ENCODE assay signal across 9 mouse cellular contexts in genomic region chr10:24596869-24597339, GRCm38 (mm10). TPM values are rescaled to one million over a fixed set of nuclear protein-coding genes. Genes with fewer than 3 reads are reported as not detected.
DNase-seq lines count a peak whose midpoint lies in the region; ATAC-seq and TF ChIP-seq lines count a peak whose summit lies in the region.
"Had no signal": no experiment of that assay in that cellular context is flagged by ENCODE, and none has a peak within 500 bp of the region (broad histone marks: within the 10 kb centered on the region; RNA-seq: fewer than 3 reads in every experiment).

No protein-coding gene starts in this region.

- no peak for ATAC-seq in embryonic facial prominence, embryonic 15.5 days (ENCODE audit: insufficient number of reproducible peaks, low FRiP score, low TSS enrichment, low read depth)
- peak; percentile 27 for ATAC-seq in lung, postnatal 0 days

- H3K9ac ChIP-seq in embryonic facial prominence, embryonic 15.5 days = no peak overlapping the region
- H3K9ac ChIP-seq in lung, postnatal 0 days (replicated peaks; ENCODE audit: low read depth) = peak overlapping the region; percentile 79; the same call in 1 of the 2 replicates

- WGBS in embryonic facial prominence, embryonic 15.5 days = 43% methylated on average over 7 of the region's 7 CpGs
- WGBS in lung, postnatal 0 days = 22% methylated on average over 7 of the region's 7 CpGs

- no peak for TF ChIP-seq CTCF in lung, postnatal 0 days (IDR thresholded peaks at IDR 0.05)

- no peaks in the 10 kb centered on the region for H3K9me3 ChIP-seq in embryonic facial prominence, embryonic 15.5 days (replicated peaks)
- H3K9me3 ChIP-seq in lung, postnatal 0 days (ENCODE audit: low read length) = no peaks in the 10 kb centered on the region

- H3K36me3 ChIP-seq in embryonic facial prominence, embryonic 15.5 days = no peaks in the 10 kb centered on the region
- no peaks in the 10 kb centered on the region for H3K36me3 ChIP-seq in lung, postnatal 0 days (ENCODE audit: insufficient read depth, low read length)

- peak overlapping the region; percentile 66 for H3K4me3 ChIP-seq in embryonic facial prominence, embryonic 15.5 days (replicated peaks)
- peak overlapping the region; percentile 72 for H3K4me3 ChIP-seq in lung, postnatal 0 days (ENCODE audit: low read depth, low read length)

- H3K27ac ChIP-seq in embryonic facial prominence, embryonic 15.5 days (replicated peaks) = peak overlapping the region; percentile 95
- peak overlapping the region; percentile 92 for H3K27ac ChIP-seq in lung, postnatal 0 days (ENCODE audit: low read length)

- peak overlapping the region; percentile 71 for H3K4me2 ChIP-seq in embryonic facial prominence, embryonic 15.5 days (replicated peaks)
- peak overlapping the region; percentile 77 for H3K4me2 ChIP-seq in lung, postnatal 0 days (replicated peaks; ENCODE audit: low read depth, low read length)

- intact Hi-C loops in heart, postnatal 10 days (cut with DNase I) = loop anchor here (1.0 kb wide), 1 partner anchor 24 kb away; no protein-coding TSS in a partner anchor

- peak; percentile 24 to 29 for DNase-seq in cerebellum, postnatal 14 days
- no peak for DNase-seq in cerebellum, adult 18-20 months
- peak; percentile 78 to 79 for DNase-seq in heart, postnatal 10 days
- DNase-seq in lung, postnatal 0 days (ENCODE audit: low spot score) = peak; percentile 88
- DNase-seq in urinary bladder, postnatal 4 days (ENCODE audit: low spot score in 2 of 2) = no peak
- no peak for DNase-seq in MN1 (ENCODE audit: low spot score)
- no peak for DNase-seq in testis, postnatal 14 days (ENCODE audit: low spot score)

- no peak for TF ChIP-seq EP300 in lung, postnatal 0 days (IDR thresholded peaks at IDR 0.05)

- H3K27me3 ChIP-seq in embryonic facial prominence, embryonic 15.5 days = no peaks in the 10 kb centered on the region
- no peaks in the 10 kb centered on the region for H3K27me3 ChIP-seq in lung, postnatal 0 days (replicated peaks; ENCODE audit: insufficient read depth, low read length)

- H3K4me1 ChIP-seq in embryonic facial prominence, embryonic 15.5 days = peaks cover 22% of the 10 kb centered on the region
- H3K4me1 ChIP-seq in lung, postnatal 0 days (ENCODE audit: insufficient read depth, low read depth, low read length) = peaks cover 13% of the 10 kb centered on the region

RNA-seq across cellular contexts. Expression of gene Ccn2, which starts 1.7 kb away (rescaled TPM):
- polyA plus RNA-seq in embryonic facial prominence, embryonic 15.5 days (2015; fragmentation: Nextera tagmentation; extraction: Ambion mirVana) = 21.8 and 22.3 TPM in 2 replicates
- 10 to 100 TPM; 68.0 to 97.9 TPM for total RNA-seq in heart, postnatal 10 days (2021)
- 54.8 and 71.1 TPM in 2 replicates for polyA plus RNA-seq in lung, postnatal 0 days (2015; fragmentation: Nextera tagmentation; extraction: Ambion mirVana)
- total RNA-seq: neutrophil, adult 5-6 weeks had no signal

Comparison
In these comparisons a context has a peak if more than half of its experiments do, and no peak if none do; other contexts are left out.
1. DNase-seq: peak in cerebellum, postnatal 14 days (2 of 2), heart, postnatal 10 days (2 of 2) and lung, postnatal 0 days (single experiment); none in cerebellum, adult 18-20 months (0 of 2), urinary bladder, postnatal 4 days (0 of 2), MN1 (single experiment) and testis, postnatal 14 days (single experiment).